Mouse (Mus musculus) kidney, postnatal 4 days (tissue): ENCODE measurements around the gene Pcdh9.

Experiments
- DNase-seq, 2 experiments: peaks; one replicate each; pipeline ENCODE4 v3.0.0; 2021; ENCODE audit warnings: mixed read lengths in 2 of 2

Pcdh9 gene

GRCm38 (mm10) chr14:93786234-93786633 lies 104.2 kb downstream of the Pcdh9 start:
- no peak for DNase-seq

- DNase-seq, result no peak
Measured at GRCm38 (mm10) chr14:93785031-93785430, 105.4 kb downstream of the Pcdh9 start.

- no peak for DNase-seq
Measured at GRCm38 (mm10) chr14:93762855-93763254, 127.6 kb downstream of the Pcdh9 start.

GRCm38 (mm10) chr14:93734077-93734673 lies 156.3 kb downstream of the Pcdh9 start:
- DNase-seq, result peak; percentile 53 to 54

GRCm38 (mm10) chr14:93725798-93726197 lies 164.7 kb downstream of the Pcdh9 start:
- DNase-seq, result no peak

- no peak for DNase-seq
Measured at GRCm38 (mm10) chr14:93719208-93719607, 171.3 kb downstream of the Pcdh9 start.

- peak; percentile 5 to 9 for DNase-seq
Measured at GRCm38 (mm10) chr14:93713250-93713935, 177.1 kb downstream of the Pcdh9 start.

GRCm38 (mm10) chr14:93708651-93709050 lies 181.8 kb downstream of the Pcdh9 start:
- no peak for DNase-seq

- DNase-seq, result no peak
Measured at GRCm38 (mm10) chr14:93701385-93702101, 188.9 kb downstream of the Pcdh9 start.

- no peak for DNase-seq
Measured at GRCm38 (mm10) chr14:93700916-93701315, 189.6 kb downstream of the Pcdh9 start.

- DNase-seq, result no peak
Measured at GRCm38 (mm10) chr14:93684641-93685040, 205.8 kb downstream of the Pcdh9 start.

- no peak for DNase-seq
Measured at GRCm38 (mm10) chr14:93675273-93676068, 215.0 kb downstream of the Pcdh9 start.

GRCm38 (mm10) chr14:93653986-93654757 lies 236.3 kb downstream of the Pcdh9 start:
- no peak for DNase-seq

GRCm38 (mm10) chr14:93627241-93627640 lies 263.2 kb downstream of the Pcdh9 start:
- no peak for DNase-seq

GRCm38 (mm10) chr14:93624144-93624543 lies 266.3 kb downstream of the Pcdh9 start:
- DNase-seq, result no peak

- no peak for DNase-seq
Measured at GRCm38 (mm10) chr14:93621211-93621610, 269.3 kb downstream of the Pcdh9 start.

GRCm38 (mm10) chr14:93607546-93607945 lies 282.9 kb downstream of the Pcdh9 start:
- no peak for DNase-seq

- DNase-seq, result no peak
Measured at GRCm38 (mm10) chr14:93599997-93600396, 290.5 kb downstream of the Pcdh9 start.

GRCm38 (mm10) chr14:93585432-93586024 lies 305.0 kb downstream of the Pcdh9 start:
- DNase-seq, result no peak

- DNase-seq, result no peak
Measured at GRCm38 (mm10) chr14:93564361-93564760, 326.1 kb downstream of the Pcdh9 start.

GRCm38 (mm10) chr14:93561577-93561976 lies 328.9 kb downstream of the Pcdh9 start:
- no peak for DNase-seq

GRCm38 (mm10) chr14:93553771-93554170 lies 336.7 kb downstream of the Pcdh9 start:
- no peak for DNase-seq
